Mouse (Mus musculus): ENCODE results near the gene Gata3. TPM values are rescaled to one million over a fixed set of nuclear protein-coding genes. Genes with fewer than 3 reads are reported as not detected.
A peak's percentile ranks its signal among the peaks of the same experiment; 100 is the strongest.

Gata3 gene
- polyA plus RNA-seq, 1 experiment from 2014 or later = 15.7 TPM

DNA sequence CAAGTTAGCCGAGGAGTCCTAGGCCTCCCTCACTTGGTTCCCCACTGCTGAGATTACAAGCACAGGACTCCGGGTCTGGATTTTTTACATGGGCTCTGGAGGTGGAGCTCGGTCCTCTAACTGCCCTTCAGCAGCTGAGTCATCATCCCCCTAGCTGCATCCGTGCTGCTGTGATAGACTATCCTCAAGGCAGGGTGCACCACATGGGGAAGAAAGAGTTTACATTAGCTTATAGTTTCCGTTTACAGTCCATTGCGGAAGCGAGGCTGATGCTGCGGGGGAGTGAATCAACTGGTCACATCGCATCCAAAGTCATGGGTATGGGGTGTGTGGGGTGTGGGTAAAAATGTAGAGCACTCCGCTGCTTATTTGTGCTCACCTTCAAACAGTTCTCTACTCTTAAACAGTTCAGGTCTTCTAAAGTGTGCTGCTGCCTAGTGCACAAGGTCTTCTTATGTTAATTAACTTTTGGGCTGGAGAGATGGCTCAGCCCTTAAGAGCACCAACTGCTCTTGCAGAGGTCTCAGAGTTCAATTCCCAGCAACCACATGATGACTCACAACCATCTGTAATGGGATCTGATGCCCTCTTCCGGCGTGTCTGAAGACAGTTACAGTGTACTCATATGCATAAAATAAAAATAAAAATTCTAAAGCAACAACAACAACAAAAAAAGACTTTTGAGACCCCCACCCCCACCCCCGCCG lies 14.2 kb upstream of the Gata3 start:
- H3K4me3 ChIP-seq (ENCODE audit: low read depth, low read length) = no peak overlapping the region
- H3K4me1 ChIP-seq (ENCODE audit: control insufficient read depth, insufficient read depth, low read length) = no peaks in the 10 kb centered on the region
- no peaks in the 10 kb centered on the region for H3K36me3 ChIP-seq (ENCODE audit: control insufficient read depth, insufficient read depth, low read length)
- H3K9me3 ChIP-seq (ENCODE audit: control insufficient read depth, low read length) = no peaks in the 10 kb centered on the region
- DNase-seq (ENCODE audit: low spot score) = no peak
- ATAC-seq (ENCODE audit: low read depth) = no peak
- no peak overlapping the region for H3K9ac ChIP-seq (ENCODE audit: low read depth, low read length)
- H3K27ac ChIP-seq (replicated peaks; ENCODE audit: low read depth, low read length) = no peak overlapping the region
- 60% methylated on average over 14 of the region's 14 CpGs for WGBS
- H3K27me3 ChIP-seq (replicated peaks; ENCODE audit: control insufficient read depth, insufficient read depth, low read length) = peaks cover 14% of the 10 kb centered on the region
- no peak overlapping the region for H3K4me2 ChIP-seq (ENCODE audit: low read depth, low read length)

- H3K9ac ChIP-seq (ENCODE audit: low read depth, low read length) = no peak overlapping the region
- peaks cover 74% of the 10 kb centered on the region for H3K27me3 ChIP-seq (replicated peaks; ENCODE audit: control insufficient read depth, insufficient read depth, low read length)
- H3K27ac ChIP-seq (replicated peaks; ENCODE audit: low read depth, low read length) = no peak overlapping the region
- H3K4me1 ChIP-seq (ENCODE audit: control insufficient read depth, insufficient read depth, low read length) = no peaks in the 10 kb centered on the region
- DNase-seq (ENCODE audit: low spot score) (no peak), ATAC-seq (ENCODE audit: low read depth) (0 out of 2 replicates have a peak, but pooled peaks have one; percentile 33)
- no peak overlapping the region for H3K4me3 ChIP-seq (ENCODE audit: low read depth, low read length)
- H3K36me3 ChIP-seq (ENCODE audit: control insufficient read depth, insufficient read depth, low read length) = no peaks in the 10 kb centered on the region
- H3K4me2 ChIP-seq (ENCODE audit: low read depth, low read length) = no peak overlapping the region
- no peaks in the 10 kb centered on the region for H3K9me3 ChIP-seq (ENCODE audit: control insufficient read depth, low read length)
- WGBS = 7% methylated on average over 8 of the region's 8 CpGs
These were observed 8.0 kb upstream of the Gata3 start for GRCm38 (mm10) chr2:9897846-9898245.

DNA sequence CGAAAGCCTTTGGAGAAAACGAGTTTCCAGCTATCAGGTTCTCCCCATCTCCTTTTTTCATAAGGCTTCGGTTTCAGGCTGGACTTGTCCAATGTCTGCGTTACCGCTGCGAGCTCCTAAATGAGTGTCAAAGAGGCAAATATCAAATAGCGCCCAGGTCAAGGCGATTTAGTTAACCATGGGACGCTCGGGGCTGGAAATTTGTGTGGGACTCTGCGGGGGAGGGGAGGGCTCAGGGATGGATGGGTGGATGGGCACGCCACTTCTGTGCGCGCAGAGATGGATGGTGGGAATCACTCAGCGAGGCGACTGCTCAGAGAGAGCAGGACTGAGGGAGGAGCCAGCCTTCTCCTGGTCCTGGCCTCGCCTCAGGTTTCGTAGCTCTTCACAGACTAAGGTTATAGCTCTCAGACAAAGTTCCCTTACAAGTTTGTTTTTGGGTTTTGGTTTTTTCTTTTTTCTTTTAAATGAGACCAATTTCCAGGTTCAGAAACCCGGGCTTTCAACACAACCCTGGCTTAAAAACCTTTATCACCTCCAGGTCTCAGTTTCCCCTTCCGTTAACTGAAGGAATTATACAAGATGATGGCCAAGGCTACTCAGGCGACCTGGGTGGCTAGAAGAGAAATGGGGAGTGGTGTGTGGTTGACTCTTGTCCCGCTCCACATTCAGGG lies 6.4 kb upstream of the Gata3 start:
- H3K9ac ChIP-seq (ENCODE audit: low read depth, low read length) = no peak overlapping the region
- ATAC-seq (ENCODE audit: low read depth) = no peak
- H3K27ac ChIP-seq (replicated peaks; ENCODE audit: low read depth, low read length) = no peak overlapping the region
- H3K4me2 ChIP-seq (ENCODE audit: low read depth, low read length) = peak overlapping the region; percentile 47
- no peaks in the 10 kb centered on the region for H3K4me1 ChIP-seq (ENCODE audit: control insufficient read depth, insufficient read depth, low read length)
- H3K27me3 ChIP-seq (replicated peaks; ENCODE audit: control insufficient read depth, insufficient read depth, low read length) = peaks cover 85% of the 10 kb centered on the region
- DNase-seq (ENCODE audit: low spot score) = no peak
- H3K9me3 ChIP-seq (ENCODE audit: control insufficient read depth, low read length) = no peaks in the 10 kb centered on the region
- WGBS = under 1% methylated on average over 22 of the region's 22 CpGs
- no peaks in the 10 kb centered on the region for H3K36me3 ChIP-seq (ENCODE audit: control insufficient read depth, insufficient read depth, low read length)
- peak overlapping the region; percentile 23; the same call in 1 of the 2 replicates for H3K4me3 ChIP-seq (ENCODE audit: low read depth, low read length)

DNA sequence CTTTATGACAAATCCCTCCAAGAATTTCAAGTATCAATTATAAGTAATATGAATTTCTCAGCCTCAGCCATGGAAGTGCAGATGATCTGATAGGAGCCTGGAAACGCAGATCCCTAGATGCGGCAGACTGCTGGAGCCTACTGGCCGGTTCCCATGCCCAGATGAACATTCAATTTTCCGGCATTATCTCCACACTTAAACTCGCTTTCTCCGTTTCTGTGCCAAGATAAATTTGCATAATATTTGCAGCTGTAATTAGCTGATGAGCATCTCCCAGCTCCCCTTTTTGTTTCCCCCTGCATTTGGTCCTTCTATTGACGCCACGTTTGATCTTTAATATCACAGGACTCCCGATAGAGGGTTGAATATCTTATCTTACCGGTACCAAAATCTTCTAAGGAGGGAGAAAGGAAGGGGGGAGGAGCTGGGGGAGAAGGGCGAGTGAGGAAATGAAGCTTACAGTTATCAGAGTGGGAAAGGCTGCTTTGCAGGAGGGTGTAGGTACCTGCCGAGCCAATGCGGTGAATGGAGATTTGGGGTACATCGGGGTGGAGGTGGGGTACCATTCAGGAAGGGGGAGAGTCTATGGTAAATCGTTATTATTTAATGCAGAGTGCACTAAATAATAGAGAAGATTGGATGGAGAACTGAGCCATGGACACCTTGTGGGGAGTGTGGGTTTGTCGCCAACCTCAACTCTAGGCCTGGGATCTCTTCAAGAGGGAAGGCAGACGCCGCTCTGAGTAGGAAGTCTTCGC lies 5.2 kb upstream of the Gata3 start:
- no peak for DNase-seq (ENCODE audit: low spot score)
- H3K27ac ChIP-seq (replicated peaks; ENCODE audit: low read depth, low read length) = no peak overlapping the region
- H3K4me1 ChIP-seq (ENCODE audit: control insufficient read depth, insufficient read depth, low read length) = no peaks in the 10 kb centered on the region
- no peak for ATAC-seq (ENCODE audit: low read depth)
- no peak overlapping the region; the same call in 1 of the 2 replicates for H3K4me3 ChIP-seq (ENCODE audit: low read depth, low read length)
- WGBS = 4% methylated on average over 19 of the region's 19 CpGs
- no peaks in the 10 kb centered on the region for H3K36me3 ChIP-seq (ENCODE audit: control insufficient read depth, insufficient read depth, low read length)
- peaks cover 96% of the 10 kb centered on the region for H3K27me3 ChIP-seq (replicated peaks; ENCODE audit: control insufficient read depth, insufficient read depth, low read length)
- no peak overlapping the region for H3K9ac ChIP-seq (ENCODE audit: low read depth, low read length)
- H3K4me2 ChIP-seq (ENCODE audit: low read depth, low read length) = peak overlapping the region; percentile 47; the same call in 1 of the 2 replicates
- H3K9me3 ChIP-seq (ENCODE audit: control insufficient read depth, low read length) = no peaks in the 10 kb centered on the region

DNA sequence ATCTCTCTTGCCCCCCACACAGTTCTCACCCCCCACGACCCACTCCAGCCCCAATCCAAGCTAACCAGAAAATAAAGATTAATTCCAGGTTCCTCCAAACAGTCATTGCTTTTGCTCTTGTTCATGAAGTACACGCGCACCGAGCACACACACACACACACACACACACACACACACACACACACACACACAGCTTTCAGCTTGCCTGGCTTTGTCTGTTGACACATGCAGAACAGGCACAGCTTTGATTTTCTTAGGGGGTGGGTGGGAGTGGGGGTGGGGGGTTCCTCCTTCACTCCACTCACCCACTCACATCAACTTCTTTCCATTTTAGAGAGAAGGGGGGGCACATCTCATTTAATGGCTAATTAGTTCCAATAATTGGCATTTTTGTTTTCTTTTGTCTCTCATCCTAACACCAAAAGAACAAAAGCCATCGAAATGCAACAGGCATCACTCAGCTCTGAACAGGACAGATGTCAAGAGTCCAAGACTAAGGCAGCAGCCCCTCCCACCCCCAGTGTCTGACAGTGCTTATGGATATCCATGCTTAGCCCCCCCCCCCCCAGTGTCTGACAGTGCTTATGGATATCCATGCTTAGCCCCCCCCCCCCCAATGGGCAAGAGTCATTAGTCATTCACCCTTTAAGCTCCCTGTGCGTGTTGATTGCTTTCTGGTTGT lies 3.6 kb upstream of the Gata3 start:
- peaks cover 97% of the 10 kb centered on the region for H3K27me3 ChIP-seq (replicated peaks; ENCODE audit: control insufficient read depth, insufficient read depth, low read length)
- H3K36me3 ChIP-seq (ENCODE audit: control insufficient read depth, insufficient read depth, low read length) = no peaks in the 10 kb centered on the region
- no peak overlapping the region for H3K4me2 ChIP-seq (ENCODE audit: low read depth, low read length)
- no peaks in the 10 kb centered on the region for H3K9me3 ChIP-seq (ENCODE audit: control insufficient read depth, low read length)
- DNase-seq (ENCODE audit: low spot score) (no peak), ATAC-seq (ENCODE audit: low read depth) (no peak)
- no peak overlapping the region for H3K27ac ChIP-seq (replicated peaks; ENCODE audit: low read depth, low read length)
- under 1% methylated on average over 6 of the region's 6 CpGs for WGBS
- H3K9ac ChIP-seq (ENCODE audit: low read depth, low read length) = no peak overlapping the region
- H3K4me3 ChIP-seq (ENCODE audit: low read depth, low read length) = no peak overlapping the region
- no peaks in the 10 kb centered on the region for H3K4me1 ChIP-seq (ENCODE audit: control insufficient read depth, insufficient read depth, low read length)

- WGBS = 8% methylated on average over 7 of the region's 7 CpGs
- no peaks in the 10 kb centered on the region for H3K36me3 ChIP-seq (ENCODE audit: control insufficient read depth, insufficient read depth, low read length)
- H3K4me3 ChIP-seq (ENCODE audit: low read depth, low read length) = no peak overlapping the region
- DNase-seq (ENCODE audit: low spot score) = no peak
- peaks cover 98% of the 10 kb centered on the region for H3K27me3 ChIP-seq (replicated peaks; ENCODE audit: control insufficient read depth, insufficient read depth, low read length)
- no peak overlapping the region for H3K4me2 ChIP-seq (ENCODE audit: low read depth, low read length)
- no peak for ATAC-seq (ENCODE audit: low read depth)
- no peaks in the 10 kb centered on the region for H3K9me3 ChIP-seq (ENCODE audit: control insufficient read depth, low read length)
- no peak overlapping the region for H3K9ac ChIP-seq (ENCODE audit: low read depth, low read length)
- H3K4me1 ChIP-seq (ENCODE audit: control insufficient read depth, insufficient read depth, low read length) = no peaks in the 10 kb centered on the region
- no peak overlapping the region for H3K27ac ChIP-seq (replicated peaks; ENCODE audit: low read depth, low read length)
These were observed 2.7 kb upstream of the Gata3 start for GRCm38 (mm10) chr2:9892541-9892940.

DNA sequence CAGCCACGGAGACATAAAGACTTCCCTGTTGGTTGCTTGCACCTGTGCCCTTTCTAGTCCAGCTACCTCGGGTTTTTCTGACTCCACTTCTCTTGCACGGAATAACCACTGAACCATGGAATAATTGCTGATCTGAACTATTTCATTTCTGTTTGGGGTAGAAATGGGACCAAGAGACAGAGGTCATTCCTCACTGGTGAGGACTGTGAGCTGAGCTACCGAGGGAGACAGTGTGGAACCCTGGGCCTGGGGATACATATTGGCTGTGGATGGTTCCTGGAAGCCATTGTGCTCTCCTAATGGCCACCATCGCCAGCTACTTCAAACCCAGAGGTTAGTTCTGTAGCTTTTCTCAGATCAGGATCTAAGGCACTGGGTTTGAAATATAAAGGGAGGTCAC lies 1.1 kb upstream of the Gata3 start:
- no peaks in the 10 kb centered on the region for H3K36me3 ChIP-seq (ENCODE audit: control insufficient read depth, insufficient read depth, low read length)

GRCm38 (mm10) chr2:9890251-9890650 lies 417 bp upstream of the Gata3 start:
- ATAC-seq (ENCODE audit: low read depth) (no peak), DNase-seq (ENCODE audit: low spot score) (no peak)
- no peaks in the 10 kb centered on the region for H3K9me3 ChIP-seq (ENCODE audit: control insufficient read depth, low read length)
- no peak overlapping the region for H3K4me3 ChIP-seq (ENCODE audit: low read depth, low read length)
- H3K27me3 ChIP-seq (replicated peaks; ENCODE audit: control insufficient read depth, insufficient read depth, low read length) = peaks cover 98% of the 10 kb centered on the region
- 0 out of 2 replicates have a peak overlapping the region, but pooled peaks have one; percentile 50 for H3K4me2 ChIP-seq (ENCODE audit: low read depth, low read length)
- H3K4me1 ChIP-seq (ENCODE audit: control insufficient read depth, insufficient read depth, low read length) = no peaks in the 10 kb centered on the region
- WGBS = 4% methylated on average over 8 of the region's 8 CpGs
- no peaks in the 10 kb centered on the region for H3K36me3 ChIP-seq (ENCODE audit: control insufficient read depth, insufficient read depth, low read length)
- H3K27ac ChIP-seq (replicated peaks; ENCODE audit: low read depth, low read length) = no peak overlapping the region
- H3K9ac ChIP-seq (ENCODE audit: low read depth, low read length) = no peak overlapping the region

More for the DNA sequence above, 1.1 kb upstream of the Gata3 start:
- no peak overlapping the region for H3K4me2 ChIP-seq (ENCODE audit: low read depth, low read length)
- peaks cover 98% of the 10 kb centered on the region for H3K27me3 ChIP-seq (replicated peaks; ENCODE audit: control insufficient read depth, insufficient read depth, low read length)
- no peak overlapping the region for H3K4me3 ChIP-seq (ENCODE audit: low read depth, low read length)
- no peak overlapping the region for H3K27ac ChIP-seq (replicated peaks; ENCODE audit: low read depth, low read length)
- WGBS = 3% methylated on average over 5 of the region's 5 CpGs
- no peak for ATAC-seq (ENCODE audit: low read depth)
- H3K9ac ChIP-seq (ENCODE audit: low read depth, low read length) = no peak overlapping the region
- no peaks in the 10 kb centered on the region for H3K4me1 ChIP-seq (ENCODE audit: control insufficient read depth, insufficient read depth, low read length)
- no peak for DNase-seq (ENCODE audit: low spot score)
- H3K9me3 ChIP-seq (ENCODE audit: control insufficient read depth, low read length) = no peaks in the 10 kb centered on the region

Data from embryonic facial prominence, embryonic 14.5 days (tissue).